Mouse (Mus musculus) embryonic facial prominence, embryonic 11.5 days (tissue): ENCODE data around the gene Tmem219. TPM values are rescaled to one million over a fixed set of nuclear protein-coding genes. Genes with fewer than 3 reads are reported as not detected.
A peak's percentile ranks its signal among the peaks of the same experiment; 100 is the strongest.
"Not testable (repeated sequence)": the region's sequence is repeated elsewhere in the genome, so short reads cannot be mapped to it uniquely, and the experiment has no call there.

ENCODE experiments used
- ATAC-seq: fragments of 200-750 bp; cut with Nextera tagmentation; replicated peaks from 2 replicates; pipeline ENCODE4 v1.8.0; 2017; ENCODE audit warnings: low read depth; ENCODE audit not compliant: insufficient number of reproducible peaks, low FRiP score, low TSS enrichment
- DNase-seq: peaks from one replicate; pipeline ENCODE4 v3.0.0-alpha.2; 2015; ENCODE audit warnings: low spot score
- H3K27ac ChIP-seq: fragments of 300-500 bp; sonication (generic); replicated peaks from 2 replicates; pipeline ENCODE4 v1.5.1; 2014; ENCODE audit warnings: mild to moderate bottlenecking, low read depth, low read length, control low read depth
- H3K27me3 ChIP-seq: fragments of 300-500 bp; sonication (generic); 2 replicates; pipeline ENCODE4 v1.6.1; 2014; ENCODE audit warnings: mild to moderate bottlenecking, low read length, moderate library complexity, mixed read lengths; ENCODE audit not compliant: control insufficient read depth, insufficient read depth
- H3K36me3 ChIP-seq: fragments of 300-500 bp; sonication (generic); replicated peaks from 2 replicates; pipeline ENCODE4 v1.6.1; 2014; ENCODE audit warnings: low read depth, mild to moderate bottlenecking, low read length, moderate library complexity, mixed read lengths; ENCODE audit not compliant: control insufficient read depth, insufficient read depth
- H3K4me1 ChIP-seq: fragments of 300-500 bp; sonication (generic); 2 replicates; pipeline ENCODE4 v1.6.1; 2014; ENCODE audit warnings: low read length, mixed read lengths; ENCODE audit not compliant: control insufficient read depth, insufficient read depth
- H3K4me2 ChIP-seq: fragments of 300-500 bp; sonication (generic); 2 replicates; pipeline ENCODE4 v1.6.1; 2014; ENCODE audit warnings: low read depth, mild to moderate bottlenecking, control low read depth, low read length, moderate library complexity
- H3K4me3 ChIP-seq: fragments of 300-500 bp; sonication (generic); 2 replicates; pipeline ENCODE4 v1.5.1; 2014; ENCODE audit warnings: low read depth, low read length, control low read depth
- H3K9ac ChIP-seq: fragments of 300-500 bp; sonication (generic); replicated peaks from 2 replicates; pipeline ENCODE4 v1.6.1; 2014; ENCODE audit warnings: mild to moderate bottlenecking, control low read depth, low read length
- H3K9me3 ChIP-seq: fragments of 300-500 bp; sonication (generic); replicated peaks from 2 replicates; pipeline ENCODE4 v1.6.1; 2016; ENCODE audit warnings: mild to moderate bottlenecking, low read length, inconsistent platforms, mixed read lengths; ENCODE audit not compliant: control insufficient read depth
- WGBS: fragments of 180-500 bp; shearing (Covaris S2); extraction: QIAGEN DNeasy Blood & Tissue Kit; methylation state at CpG from one replicate; pipeline ENCODE4 v1.1.7; 2014; 5-methylcytosine and 5-hydroxymethylcytosine counted together
- polyA plus RNA-seq: library from polyadenylated mRNA; unstranded; fragments of >200 nt; fragmentation: Nextera tagmentation; extraction: Ambion mirVana; gene quantifications from 2 replicates; pipeline ENCODE4 v1.2.1, GENCODE M21; 2014

Gene Tmem219
- polyA plus RNA-seq, 1 experiment from 2014 or later, result 15.8 TPM

DNA sequence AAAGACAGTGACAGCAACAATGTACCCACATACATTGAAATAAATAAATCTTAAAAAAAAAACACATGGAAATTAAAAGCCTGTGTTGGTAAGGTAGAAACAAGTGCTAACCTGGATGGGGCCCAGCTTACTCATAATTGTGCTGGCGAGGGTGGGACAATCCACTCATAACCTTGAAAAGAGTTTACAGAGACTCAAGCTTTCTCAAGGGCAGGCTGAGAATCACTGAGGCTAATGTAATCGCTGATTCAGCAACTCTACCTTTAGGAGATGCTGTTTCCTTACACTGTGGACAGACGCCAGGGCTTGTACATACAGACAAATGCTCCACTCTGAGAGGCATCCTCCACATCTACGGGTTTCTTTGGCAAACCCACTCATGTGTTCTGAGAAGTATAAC, 2.7 kb downstream of the Tmem219 start:
- Histone ChIP-seq H3K36me3 (no peaks in the 10 kb centered on the region), H3K27ac (no peak overlapping the region), H3K4me2 (no peak overlapping the region), H3K4me3 (no peak overlapping the region), H3K4me1 (no peaks in the 10 kb centered on the region), H3K9ac (no peak overlapping the region), H3K9me3 (no peaks in the 10 kb centered on the region), H3K27me3 (no peaks in the 10 kb centered on the region)
- DNase-seq, result no peak
- no peak for ATAC-seq
- WGBS, result 81% methylated on average over 4 of the region's 4 CpGs

DNA sequence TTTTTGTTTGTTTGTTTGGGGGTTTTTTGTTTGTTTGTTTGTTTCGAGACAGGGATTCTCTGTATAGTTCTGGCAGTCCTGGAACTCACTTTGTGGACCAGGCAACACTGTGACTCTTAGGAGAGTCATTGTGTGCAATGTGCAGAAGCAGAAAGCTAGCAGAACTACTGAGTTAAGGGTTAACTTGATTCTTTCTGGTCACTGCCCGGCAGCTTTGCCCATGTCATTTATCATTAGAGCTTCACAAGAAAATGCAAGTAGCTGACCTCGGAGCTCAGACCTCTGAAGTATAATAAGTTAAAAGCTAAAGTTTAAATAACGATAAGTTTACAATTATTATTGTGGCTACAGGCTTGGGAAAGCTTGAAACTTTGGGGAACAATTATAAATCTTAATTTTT, 4.4 kb downstream of the Tmem219 start:
- not testable (repeated sequence) for H3K4me3 ChIP-seq, H3K27me3 ChIP-seq, ATAC-seq, H3K9me3 ChIP-seq, H3K9ac ChIP-seq, H3K4me1 ChIP-seq, H3K36me3 ChIP-seq, H3K27ac ChIP-seq, DNase-seq, H3K4me2 ChIP-seq
- WGBS, result 45% methylated on average over 4 of the region's 4 CpGs

DNA sequence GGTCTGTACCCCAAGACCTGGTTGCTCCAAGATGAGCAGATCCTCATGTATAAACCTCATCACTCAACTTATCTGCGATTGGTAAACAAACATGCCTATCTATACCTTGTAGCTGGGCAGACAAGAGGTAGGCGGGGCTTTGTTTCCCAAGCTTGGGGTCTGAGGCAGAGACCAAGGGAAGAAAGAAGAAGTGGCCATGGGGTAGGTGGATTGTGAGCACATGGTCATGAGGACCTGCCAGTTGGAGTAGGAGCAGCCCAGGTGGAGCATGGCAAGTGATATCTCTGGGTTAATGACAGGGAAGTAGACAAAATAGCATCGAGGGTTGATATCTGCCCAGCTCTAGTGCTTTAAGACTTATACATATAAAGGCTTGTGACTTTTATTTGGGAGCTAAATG, 7.9 kb downstream of the Tmem219 start:
- H3K9ac ChIP-seq, result no peak overlapping the region
- H3K4me3 ChIP-seq, result no peak overlapping the region
- 91% methylated on average over 3 of the region's 3 CpGs for WGBS
- H3K4me2 ChIP-seq, result no peak overlapping the region
- no peak overlapping the region for H3K27ac ChIP-seq
- H3K27me3 ChIP-seq, result no peaks in the 10 kb centered on the region
- DNase-seq (no peak), ATAC-seq (no peak)
- H3K9me3 ChIP-seq, result no peaks in the 10 kb centered on the region
- no peaks in the 10 kb centered on the region for H3K4me1 ChIP-seq
- H3K36me3 ChIP-seq, result no peaks in the 10 kb centered on the region

DNA sequence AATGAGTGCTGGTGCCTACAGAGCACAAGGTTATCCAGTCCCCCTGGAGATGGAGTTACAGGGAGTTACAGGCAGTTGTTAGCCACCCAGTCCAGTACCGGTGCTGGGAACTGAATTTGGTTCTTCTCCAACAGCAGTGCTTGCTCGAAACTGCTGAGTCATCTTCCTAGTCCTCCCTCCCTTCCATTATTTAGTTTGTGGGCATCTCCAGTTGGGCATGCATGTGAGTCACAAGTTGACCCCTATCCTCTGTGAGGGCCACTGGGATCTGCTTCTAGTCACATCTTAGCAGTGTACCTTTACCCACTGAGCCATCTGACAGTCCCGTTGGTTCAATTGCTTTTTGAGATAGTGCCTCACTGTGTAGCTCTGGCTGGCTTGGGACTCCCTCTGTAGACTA, 17.1 kb downstream of the Tmem219 start:
- ATAC-seq, result no peak
- no peak for DNase-seq
- 81% methylated on average over 3 of the region's 3 CpGs for WGBS
- Histone ChIP-seq H3K27ac (no peak overlapping the region), H3K36me3 (no peaks in the 10 kb centered on the region), H3K4me1 (no peaks in the 10 kb centered on the region), H3K9me3 (no peaks in the 10 kb centered on the region), H3K4me2 (no peak overlapping the region), H3K4me3 (no peak overlapping the region), H3K9ac (no peak overlapping the region), H3K27me3 (no peaks in the 10 kb centered on the region)

DNA sequence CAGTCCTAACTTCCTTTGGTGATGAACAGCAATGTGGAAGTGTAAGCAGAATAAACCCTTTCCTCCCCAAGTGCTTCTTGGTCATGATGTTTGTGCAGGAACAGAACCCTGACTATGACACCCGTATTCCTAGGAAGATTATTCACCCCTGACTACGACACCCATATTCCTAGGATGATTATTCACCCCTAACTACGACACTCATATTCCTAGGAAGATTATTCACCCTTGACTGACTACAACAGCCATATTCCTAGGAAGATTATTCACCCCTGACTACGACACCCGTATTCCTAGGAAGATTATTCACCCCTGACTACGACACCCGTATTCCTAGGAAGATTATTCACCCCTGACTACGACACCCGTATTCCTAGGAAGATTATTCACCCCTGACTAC, 22.9 kb downstream of the Tmem219 start:
- DNase-seq, H3K4me3 ChIP-seq, H3K9ac ChIP-seq, H3K27me3 ChIP-seq, H3K4me2 ChIP-seq, H3K4me1 ChIP-seq, H3K27ac ChIP-seq, H3K36me3 ChIP-seq, ATAC-seq, H3K9me3 ChIP-seq: not testable (repeated sequence)
- WGBS, result 93% methylated on average over 5 of the region's 9 CpGs

DNA sequence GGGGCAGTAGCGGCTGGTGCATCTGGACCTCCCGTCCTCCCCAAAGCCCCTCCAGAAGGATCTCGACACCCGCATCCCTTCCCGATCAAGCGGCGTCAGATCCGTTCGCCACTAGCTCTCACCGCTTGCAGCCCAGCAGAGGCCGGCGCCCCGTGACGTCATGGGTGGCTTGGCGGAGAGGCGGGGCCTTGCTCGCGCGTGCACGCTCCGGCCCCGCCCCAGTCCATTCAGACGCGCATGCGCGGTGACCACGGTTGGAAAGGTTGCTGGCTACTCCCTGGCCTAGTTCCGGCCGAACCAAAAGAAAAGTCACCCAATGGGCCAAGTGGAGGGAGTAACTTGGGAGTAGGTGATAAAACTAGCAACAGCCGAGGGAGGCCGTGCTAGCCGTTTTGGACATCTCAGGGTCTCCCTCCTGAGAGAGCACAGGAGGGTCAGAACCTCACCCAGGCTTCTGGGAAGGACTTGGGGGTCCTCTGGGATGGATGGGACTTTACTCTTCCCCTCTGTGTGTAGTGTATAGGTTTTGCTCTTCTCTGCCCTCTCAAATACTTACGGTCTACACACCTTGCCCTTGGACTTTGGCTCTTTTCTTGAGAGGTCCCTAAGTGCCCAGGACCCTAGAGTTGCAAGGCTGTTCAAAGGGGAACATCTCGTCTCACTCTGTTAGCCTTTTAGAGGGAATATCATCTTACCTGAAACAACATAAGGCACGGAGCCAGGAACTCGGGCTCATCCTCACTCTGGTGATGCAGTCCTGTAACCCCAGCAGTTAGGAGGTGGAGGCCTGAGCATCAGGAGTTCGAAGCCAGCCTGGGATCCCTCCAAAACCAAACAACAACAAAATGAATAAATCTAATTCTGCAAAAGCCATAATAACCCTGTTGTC, 24.4 kb downstream of the Tmem219 start:
- Histone ChIP-seq H3K36me3 (no peaks in the 10 kb centered on the region), H3K27ac (0 out of 2 replicates have a peak overlapping the region, but pooled peaks have one; percentile 6), H3K9me3 (no peaks in the 10 kb centered on the region), H3K4me3 (peak overlapping the region; percentile 67), H3K4me1 (no peaks in the 10 kb centered on the region; the same call in 1 of the 2 replicates), H3K4me2 (peak overlapping the region; percentile 84), H3K27me3 (no peaks in the 10 kb centered on the region), H3K9ac (peak overlapping the region; percentile 81)
- ATAC-seq (peak; percentile 89), DNase-seq (peak; percentile 94)
- WGBS, result 12% methylated on average over 37 of the region's 37 CpGs

DNA sequence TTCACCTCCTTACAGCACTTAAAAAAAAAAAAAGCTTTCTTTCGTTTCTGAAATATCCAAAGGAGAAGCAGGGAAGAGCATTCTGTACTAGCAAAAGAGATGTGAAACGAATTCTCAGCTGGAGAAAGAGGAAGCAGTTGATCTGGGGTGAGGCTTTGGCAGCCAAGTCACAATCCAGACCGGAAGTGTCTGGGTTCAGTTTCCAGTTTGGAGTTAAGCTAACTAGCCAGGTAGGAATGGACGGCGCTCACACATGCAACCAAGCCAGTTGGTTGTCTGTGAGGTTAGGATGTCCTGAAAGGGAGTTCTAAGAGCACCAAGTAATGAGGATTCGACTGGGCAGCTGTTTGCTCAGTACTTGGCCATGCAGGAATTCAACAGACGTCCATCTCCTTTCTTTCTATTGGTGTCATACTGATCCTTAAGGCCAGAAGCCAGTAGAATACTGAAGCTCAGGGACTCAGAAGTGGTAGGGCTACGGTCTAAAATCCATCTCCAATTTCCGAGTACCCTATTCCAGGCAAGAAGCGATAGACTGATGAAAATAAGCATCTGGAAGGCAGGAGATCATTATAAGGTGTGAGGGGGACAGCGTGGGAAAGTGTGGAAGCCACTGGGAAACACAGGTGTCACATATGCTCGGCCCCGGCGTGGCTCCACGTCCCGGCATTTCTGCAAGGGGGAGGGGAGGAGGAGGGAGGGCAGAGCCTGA, 25.2 kb downstream of the Tmem219 start:
- Histone ChIP-seq H3K9me3 (no peaks in the 10 kb centered on the region), H3K27me3 (no peaks in the 10 kb centered on the region), H3K4me3 (peak overlapping the region; percentile 67), H3K4me1 (no peaks in the 10 kb centered on the region; the same call in 1 of the 2 replicates), H3K4me2 (peak overlapping the region; percentile 84), H3K9ac (peak overlapping the region; percentile 81), H3K36me3 (no peaks in the 10 kb centered on the region), H3K27ac (0 out of 2 replicates have a peak overlapping the region, but pooled peaks have one; percentile 6)
- DNase-seq (no peak), ATAC-seq (no peak; the same call in 1 of the 2 replicates)
- 24% methylated on average over 15 of the region's 16 CpGs for WGBS

DNA sequence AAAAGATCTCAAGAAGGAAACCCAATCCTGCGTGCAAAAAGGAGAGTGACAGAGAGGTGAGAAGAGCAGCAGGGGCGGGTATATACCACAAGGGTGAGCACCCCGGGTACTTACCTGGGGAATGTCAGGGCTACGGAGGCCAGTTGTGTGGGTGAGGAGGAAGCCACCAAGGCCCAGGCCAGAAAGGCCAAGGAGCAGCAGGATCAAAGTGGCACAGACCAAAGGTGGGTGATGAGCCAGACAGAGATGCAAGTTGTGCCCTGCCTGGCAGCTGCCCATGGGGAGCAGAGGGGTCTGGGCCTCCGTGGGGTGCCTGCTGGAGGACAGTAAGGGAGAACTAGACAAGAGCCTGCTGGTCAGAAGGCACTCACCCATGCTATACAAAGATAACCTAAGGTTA, 25.8 kb downstream of the Tmem219 start:
- no peaks in the 10 kb centered on the region; the same call in 1 of the 2 replicates for H3K4me1 ChIP-seq
- no peaks in the 10 kb centered on the region for H3K9me3 ChIP-seq
- H3K36me3 ChIP-seq, result no peaks in the 10 kb centered on the region
- ATAC-seq (no peak), DNase-seq (no peak)
- H3K4me3 ChIP-seq, result no peak overlapping the region
- H3K27me3 ChIP-seq, result no peaks in the 10 kb centered on the region
- no peak overlapping the region for H3K27ac ChIP-seq
- no peak overlapping the region for H3K9ac ChIP-seq
- no peak overlapping the region for H3K4me2 ChIP-seq
- 86% methylated on average over 5 of the region's 5 CpGs for WGBS
